Mouse (Mus musculus): Measurements from ENCODE around the gene Uspl1.

- no peak for TF ChIP-seq CTCF (IDR thresholded peaks at IDR 0.05; ENCODE audit: extremely low read depth, insufficient read length, insufficient replicate concordance, low read depth, low read length)
- TF ChIP-seq POLR2A (IDR thresholded peaks at IDR 0.05; ENCODE audit: low read depth, low read length), result no peak
Observed at GRCm38 (mm10) chr5:149174527-149174926, 9.6 kb upstream of the Uspl1 start.
